Mouse (Mus musculus) lung, postnatal 14 days (tissue): ENCODE measurements at regions not wholly inside any gene's neighbourhood (a gene's known extent, or its start where the extent isn't known, plus 50 kb on each side); places are given as distances from the start of the nearest gene placed in this dataset.
A peak's percentile ranks its signal among the peaks of the same experiment; 100 is the strongest.

ENCODE experiments used
- DNase-seq: peaks from one replicate; pipeline ENCODE4 v3.0.0; 2021

DNA sequence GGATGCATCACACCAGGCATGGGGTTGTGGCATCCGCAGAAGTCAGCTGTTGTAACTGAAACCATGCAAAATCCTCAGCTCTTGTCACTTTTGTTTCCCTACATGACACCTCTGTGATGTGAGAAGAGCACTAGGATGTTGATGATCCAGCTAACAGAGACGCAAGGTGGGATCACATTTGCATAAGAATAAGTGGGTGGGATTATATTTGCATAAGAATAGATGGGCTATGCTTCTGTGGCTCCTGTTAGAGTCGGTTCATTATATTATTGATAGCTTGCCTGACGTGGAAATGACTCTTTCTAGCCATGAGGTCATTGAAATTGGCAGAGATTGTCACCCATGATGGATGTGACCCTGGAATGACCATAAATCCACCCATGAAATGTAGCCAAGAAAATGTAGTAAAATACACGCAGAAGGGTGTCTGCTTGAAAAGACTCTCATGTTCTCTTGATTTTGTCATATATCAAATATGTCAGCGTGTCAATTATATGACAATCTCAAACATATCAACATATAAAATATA is 102.2 kb upstream of the Arg1 start:
- no peak for DNase-seq

DNA sequence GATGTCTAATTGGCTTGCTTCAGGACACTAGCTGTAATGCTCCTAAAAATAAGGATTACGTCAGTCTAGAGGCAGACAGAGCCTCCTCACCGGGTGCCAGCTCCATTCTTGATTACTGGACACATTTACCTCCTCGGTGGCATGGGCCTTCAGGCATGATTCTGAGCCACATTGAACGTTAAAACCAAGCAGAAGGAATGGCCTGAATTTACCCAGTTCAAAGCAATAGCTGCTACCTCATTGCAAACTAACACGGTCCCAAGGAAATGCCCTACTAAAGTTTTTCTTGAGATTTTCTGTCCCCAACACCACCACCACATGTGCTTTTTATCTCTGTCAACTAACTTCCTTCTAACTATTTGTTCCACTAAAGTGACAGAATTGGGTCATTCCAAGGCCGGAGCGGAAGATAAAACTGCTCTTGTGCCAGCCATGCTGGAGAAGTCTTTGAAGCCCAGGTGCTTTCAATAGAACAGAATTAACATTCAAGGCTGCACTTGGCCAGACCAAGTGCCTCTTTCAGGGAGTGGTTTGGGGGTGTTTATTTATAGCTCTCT is 96.4 kb upstream of the Arg1 start:
- peak; percentile 15 for DNase-seq

DNA sequence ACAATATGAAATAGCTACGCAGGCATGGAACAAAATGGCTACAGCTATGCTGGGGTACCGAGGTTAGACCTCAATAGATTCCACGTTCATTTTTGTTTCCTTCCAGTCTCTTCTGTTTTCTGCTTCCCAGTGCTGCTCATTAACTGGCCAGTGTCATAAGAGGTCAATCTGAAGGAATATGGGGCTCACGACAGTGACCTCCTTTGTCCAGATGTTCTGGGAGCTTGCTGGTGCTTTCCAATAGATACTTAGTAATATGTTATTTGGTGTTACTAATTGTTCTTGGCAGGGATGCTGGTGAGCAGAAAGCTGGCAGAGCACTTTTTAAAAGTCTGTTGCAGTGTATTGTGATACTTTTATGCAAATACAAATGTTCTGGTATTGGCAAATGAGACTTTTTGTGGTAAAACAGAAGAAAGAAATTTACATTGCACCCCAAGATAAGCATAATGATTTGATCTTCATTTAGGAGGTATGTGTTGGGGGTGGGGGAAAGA is 95.8 kb upstream of the Arg1 start:
- no peak for DNase-seq

DNA sequence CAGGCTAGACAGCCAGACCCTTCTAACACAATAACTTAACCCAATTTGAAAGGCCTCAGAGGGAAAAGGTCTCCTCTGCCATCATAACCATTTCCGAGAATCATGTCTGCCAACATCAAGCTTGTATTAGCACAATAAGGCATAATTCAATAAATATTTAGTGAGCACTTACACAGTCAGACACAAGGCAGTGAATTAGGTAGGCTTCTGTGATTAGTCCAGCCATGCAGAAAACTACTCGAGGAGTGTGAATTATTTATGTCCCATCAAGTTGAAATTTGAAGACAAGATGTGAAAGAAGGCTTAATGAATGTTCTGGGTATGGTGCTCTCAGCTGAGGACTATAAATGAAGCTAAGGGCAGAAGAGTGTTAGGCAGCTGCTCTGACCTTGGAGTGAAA is 91.7 kb upstream of the Arg1 start:
- DNase-seq = no peak

DNA sequence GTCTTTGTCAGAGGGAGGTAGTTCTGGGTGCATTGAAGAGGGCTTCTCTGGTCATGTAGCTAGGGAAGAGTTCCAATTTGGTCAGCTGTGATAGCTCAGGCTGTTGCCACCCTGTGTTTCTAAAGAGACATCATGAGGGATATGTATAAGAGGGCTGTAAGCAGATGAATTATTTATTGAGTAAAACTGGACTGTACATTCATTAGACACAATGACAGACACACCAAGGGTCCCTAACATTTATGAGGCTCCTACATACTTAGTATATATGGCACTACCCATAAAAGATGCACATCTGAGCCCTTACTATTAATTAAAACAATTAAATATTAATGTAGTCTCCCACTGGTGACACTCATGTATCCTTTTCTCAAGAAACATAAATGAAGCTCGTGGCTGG is 90.6 kb upstream of the Arg1 start:
- no peak for DNase-seq

DNA sequence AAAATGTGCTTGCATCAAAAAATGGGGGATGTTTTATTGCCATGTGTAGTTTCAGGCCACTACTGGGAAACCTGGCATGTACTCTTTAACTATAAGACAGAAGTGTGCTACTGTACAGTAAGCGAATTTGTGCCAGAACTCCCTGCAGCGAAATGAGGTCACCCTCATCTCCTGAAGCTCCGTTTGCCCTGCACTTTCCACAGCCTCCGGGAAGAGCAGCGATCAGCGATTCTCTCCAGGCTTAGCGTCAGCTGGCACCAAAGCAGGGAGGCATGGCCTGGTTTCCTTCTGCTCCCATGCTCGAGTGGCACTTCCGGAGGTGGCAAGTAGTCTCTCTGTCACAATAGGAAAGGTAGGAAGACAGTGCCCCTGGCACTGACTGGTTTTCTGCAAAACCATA is 88.8 kb upstream of the Arg1 start:
- no peak for DNase-seq

DNA sequence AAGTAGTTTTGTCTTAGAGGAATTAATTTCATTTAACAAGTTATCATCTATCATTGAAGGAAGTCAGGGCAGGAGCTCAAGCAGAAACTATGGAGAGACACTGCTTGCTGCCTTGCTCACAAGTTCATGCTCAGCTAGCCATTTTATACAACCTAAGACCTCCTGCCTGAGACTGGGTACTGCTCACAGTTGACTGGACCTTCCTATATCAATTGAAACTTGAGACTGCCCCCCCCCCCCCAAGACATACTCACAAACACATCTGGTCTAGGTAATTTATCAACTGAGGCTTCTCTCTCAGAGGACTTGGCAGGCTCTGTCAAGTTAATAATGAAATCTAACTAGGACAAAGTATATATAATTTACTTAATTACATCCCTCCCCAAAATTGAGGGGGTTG is 84.8 kb upstream of the Arg1 start:
- DNase-seq = no peak

DNA sequence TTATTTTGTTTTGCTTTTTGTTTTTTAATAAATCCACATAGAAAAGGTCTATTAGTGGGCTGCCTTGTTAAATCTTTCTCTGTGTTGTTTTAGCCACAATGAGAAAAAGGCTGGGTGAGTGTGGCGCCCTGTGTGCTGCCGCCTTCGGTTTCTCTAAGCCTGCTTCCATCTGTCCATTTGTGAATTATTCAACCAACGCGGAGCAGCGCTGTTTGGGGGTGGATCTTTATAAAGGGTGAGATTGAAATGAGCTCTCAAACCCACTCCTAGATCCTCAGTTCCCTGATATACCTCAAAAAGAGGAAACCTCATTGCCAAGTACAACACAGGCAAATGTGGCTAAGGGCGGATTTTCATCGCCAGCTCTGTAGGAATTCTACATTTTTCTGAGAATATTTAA is 74.0 kb upstream of the Arg1 start:
- no peak for DNase-seq

DNA sequence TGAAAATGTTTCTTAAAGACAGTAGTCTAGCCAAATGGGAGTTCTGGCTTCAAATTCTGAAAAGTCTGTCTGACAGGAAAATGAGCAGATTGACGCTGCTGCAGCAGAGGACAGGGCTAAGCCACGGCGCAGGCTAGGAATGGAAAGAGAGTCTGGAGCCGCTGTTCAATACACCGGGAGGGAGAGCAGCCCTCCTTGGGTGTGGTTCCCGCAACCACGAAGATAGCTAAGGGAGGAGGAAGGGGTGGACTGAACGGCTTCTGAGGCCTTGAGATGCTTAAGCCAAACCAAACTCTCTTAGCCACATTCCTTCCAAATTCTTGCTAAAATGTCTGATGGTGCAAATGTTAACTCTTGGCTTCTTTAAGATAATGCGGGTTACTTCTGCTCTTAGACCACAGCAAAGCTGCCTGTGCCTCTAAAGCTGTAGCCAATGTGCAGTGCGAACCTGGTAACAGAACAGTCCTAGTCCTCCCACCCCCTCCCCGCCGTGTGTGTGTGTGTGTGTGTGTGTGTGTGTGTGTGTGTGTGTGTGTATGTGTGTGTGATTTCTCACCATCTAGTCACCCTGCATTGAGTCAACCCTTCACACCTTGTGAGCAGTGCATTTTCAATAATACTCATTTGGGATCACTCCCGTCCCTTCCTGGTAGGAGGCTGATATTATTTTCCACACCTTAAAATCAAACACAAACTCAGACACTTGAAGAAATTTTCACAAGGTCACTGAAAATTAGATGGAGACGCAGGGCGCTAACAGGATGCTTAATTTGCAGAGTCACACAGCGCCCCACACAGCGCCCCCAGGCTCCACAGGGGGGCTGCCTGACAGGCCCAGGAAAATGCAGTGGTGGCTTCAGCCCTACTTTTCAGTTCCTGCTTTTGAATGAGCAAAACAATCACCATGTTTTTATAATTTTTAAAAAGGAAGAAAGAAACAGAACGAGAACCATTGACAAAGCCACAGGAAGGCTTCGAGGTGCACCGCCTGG is 73.2 kb upstream of the Arg1 start:
- DNase-seq = no peak

DNA sequence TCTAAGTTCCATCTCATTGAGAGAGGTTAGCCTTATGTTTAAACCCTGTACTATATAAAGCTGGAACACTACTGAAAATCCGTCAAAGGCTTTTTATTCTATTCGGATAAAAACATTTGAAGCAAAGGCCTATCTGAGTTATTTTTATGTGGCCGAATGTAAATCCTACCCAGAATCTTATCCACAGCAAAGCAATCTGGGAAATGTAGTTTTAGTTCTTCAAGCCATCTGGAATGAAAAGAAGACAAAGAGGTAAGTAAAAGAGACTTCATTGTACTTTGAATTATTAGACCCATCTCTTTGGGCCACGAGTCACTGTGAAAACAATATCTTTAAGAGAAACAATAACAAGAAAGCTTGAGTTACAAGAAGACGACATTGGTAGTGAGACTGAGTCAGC is 72.5 kb upstream of the Arg1 start:
- DNase-seq = no peak

DNA sequence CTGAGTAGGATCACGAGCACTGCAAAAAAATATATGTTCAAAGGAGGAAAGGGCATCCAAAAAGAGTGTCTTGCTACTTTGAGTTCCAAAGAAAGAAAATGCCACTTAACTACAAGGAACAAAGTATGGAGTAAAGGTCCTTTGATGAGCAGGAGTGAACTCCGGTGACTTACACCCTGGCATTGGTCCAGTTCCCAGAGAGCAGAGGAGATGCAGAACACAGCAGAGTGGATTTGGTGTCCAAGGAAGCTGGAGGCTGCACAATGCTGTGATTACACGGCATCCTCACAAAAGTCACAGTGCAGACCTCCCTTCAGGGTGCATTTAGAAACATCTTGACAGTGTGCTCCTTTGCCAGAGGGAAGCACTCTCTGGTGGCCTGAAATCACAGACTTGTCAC is 70.4 kb upstream of the Arg1 start:
- DNase-seq = no peak

DNA sequence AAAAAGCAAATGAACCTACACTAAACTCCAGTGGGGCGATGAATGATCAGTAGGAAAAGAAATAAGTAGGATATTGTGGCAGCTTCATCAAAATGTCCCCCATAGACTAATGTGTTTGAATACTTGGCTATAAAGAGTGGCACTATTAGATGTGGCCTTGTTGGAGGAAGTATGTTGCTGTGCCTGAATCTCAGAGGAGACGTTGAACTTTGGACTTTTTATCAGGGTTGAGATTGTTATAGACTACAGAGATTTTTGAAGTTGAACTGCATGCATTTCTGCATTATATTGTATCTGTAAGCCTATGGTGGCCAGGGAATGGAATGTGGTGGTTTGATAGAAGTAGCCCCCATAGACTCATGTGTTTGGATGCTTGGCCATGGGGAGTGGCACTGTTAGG is 68.5 kb upstream of the Arg1 start:
- DNase-seq = no peak

DNA sequence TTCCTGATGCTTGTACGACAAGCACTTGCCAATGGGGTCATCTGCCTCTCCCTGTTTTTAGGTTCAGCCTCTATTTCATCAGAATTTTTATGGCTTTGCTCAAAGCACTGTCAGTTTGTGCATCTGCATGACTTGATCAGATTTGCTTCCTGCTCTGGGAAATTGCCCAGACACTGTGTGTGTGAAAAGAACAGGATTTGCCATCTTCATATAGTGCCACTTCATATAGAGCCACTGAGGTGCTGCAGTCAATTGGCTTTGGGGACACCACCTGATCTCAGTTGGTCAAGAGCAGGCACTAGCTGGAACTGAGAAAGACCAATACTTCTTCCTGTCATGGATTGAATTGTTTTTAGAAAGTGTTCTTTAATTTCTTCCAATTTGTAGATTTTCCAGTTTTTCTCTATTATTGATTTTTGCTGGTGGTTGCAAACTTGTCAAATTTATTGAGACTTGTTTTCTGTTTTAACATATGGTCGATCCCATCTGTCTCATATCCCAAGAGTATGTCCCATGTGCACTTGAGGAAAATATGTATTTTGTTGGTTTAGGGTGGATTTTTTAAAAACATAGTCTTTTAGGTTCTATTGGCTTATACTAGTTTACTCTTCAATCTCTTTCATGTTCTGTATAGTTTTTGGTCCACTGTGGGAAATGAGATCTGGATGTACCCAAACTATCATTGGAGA is 62.8 kb upstream of the Arg1 start:
- no peak for DNase-seq

DNA sequence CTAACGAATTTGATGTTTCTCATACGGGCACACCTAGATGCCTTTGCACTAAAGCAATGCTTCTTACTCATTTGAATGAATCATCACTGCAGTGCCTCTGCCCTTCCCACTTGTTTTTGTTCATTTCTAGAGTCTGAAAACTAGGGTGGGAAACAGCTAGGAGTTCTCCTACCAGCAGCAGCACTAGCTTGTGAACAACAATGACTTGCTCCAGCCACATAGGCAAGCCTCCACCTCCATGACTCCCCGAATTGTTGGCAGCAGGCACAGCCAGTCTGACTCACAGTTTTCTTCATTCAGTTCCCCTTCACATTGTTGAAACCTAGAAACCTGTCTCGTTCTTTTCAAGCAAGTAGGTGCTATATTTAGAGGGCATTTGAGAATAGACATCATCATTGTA is 57.5 kb upstream of the Arg1 start:
- no peak for DNase-seq

DNA sequence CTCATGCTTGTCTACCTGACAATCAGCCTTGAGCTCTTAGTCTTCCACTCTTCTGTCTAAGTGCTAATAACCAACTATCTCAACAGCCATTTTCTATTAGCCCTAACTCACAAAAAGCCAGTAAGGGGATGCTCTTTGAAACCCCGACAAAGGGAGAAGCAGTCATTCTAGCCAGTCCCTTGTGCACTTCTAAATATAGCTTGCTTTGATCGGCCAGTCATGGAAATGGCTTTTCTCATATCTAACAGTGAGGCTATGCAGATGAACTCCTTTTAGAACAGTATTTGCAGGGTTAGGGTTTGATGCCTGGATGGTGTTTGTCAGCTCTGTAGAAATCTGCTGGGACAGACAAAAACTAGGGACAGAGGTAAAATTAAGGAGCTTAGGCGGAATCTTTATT is 54.5 kb upstream of the Arg1 start:
- no peak for DNase-seq
